ENCODE assay signal across 18 mouse cellular contexts in genomic region chr1:34052422-34052821, GRCm38 (mm10).
DNase-seq lines count a peak whose midpoint lies in the region; ATAC-seq and TF ChIP-seq lines count a peak whose summit lies in the region.
"Had no signal": no experiment of that assay in that cellular context is flagged by ENCODE, and none has a peak within 500 bp of the region (broad histone marks: within the 10 kb centered on the region; RNA-seq: fewer than 3 reads in every experiment).

No protein-coding gene starts in this region.

- H3K9me3 ChIP-seq in heart, embryonic 14.5 days (ENCODE audit: control insufficient read depth, low read length): no peaks in the 10 kb centered on the region
- H3K9me3 ChIP-seq in midbrain, embryonic 11.5 days (ENCODE audit: control insufficient read depth, low read length): no peaks in the 10 kb centered on the region
- no peaks in the 10 kb centered on the region for H3K9me3 ChIP-seq in midbrain, embryonic 15.5 days
- no peaks in the 10 kb centered on the region for H3K9me3 ChIP-seq in liver, postnatal 0 days (ENCODE audit: low read length)
- H3K9me3 ChIP-seq: hindbrain, embryonic 13.5 days; intestine, embryonic 15.5 days; limb, embryonic 13.5 days had no signal

- intact Hi-C loops in heart, postnatal 25 days (cut with DNase I): loop anchor here (5.0 kb wide), 1 partner anchor 40 kb away; no protein-coding TSS in a partner anchor

- H3K9ac ChIP-seq in heart, embryonic 14.5 days (ENCODE audit: low read length): no peak overlapping the region
- no peak overlapping the region for H3K9ac ChIP-seq in midbrain, embryonic 11.5 days (ENCODE audit: low read length)
- no peak overlapping the region for H3K9ac ChIP-seq in midbrain, embryonic 15.5 days
- H3K9ac ChIP-seq in liver, postnatal 0 days (replicated peaks): no peak overlapping the region
- H3K9ac ChIP-seq: hindbrain, embryonic 13.5 days; intestine, embryonic 15.5 days; limb, embryonic 13.5 days had no signal

- peaks cover 18 to 40% of the 10 kb centered on the region in 2 experiments for H3K4me1 ChIP-seq in heart, embryonic 14.5 days (ENCODE audit: control insufficient read depth in 2 of 2, insufficient read depth in 2 of 2, low read length in 2 of 2)
- no peaks in the 10 kb centered on the region for H3K4me1 ChIP-seq in midbrain, embryonic 11.5 days (ENCODE audit: control insufficient read depth, insufficient read depth, low read length)
- peaks cover 13% of the 10 kb centered on the region for H3K4me1 ChIP-seq in midbrain, embryonic 15.5 days
- peaks cover 10% of the 10 kb centered on the region for H3K4me1 ChIP-seq in liver, postnatal 0 days (ENCODE audit: insufficient read depth)
- H3K4me1 ChIP-seq: intestine, embryonic 15.5 days had no signal

- 50% methylated on average over 5 of the region's 5 CpGs for WGBS in heart, embryonic 14.5 days
- WGBS in midbrain, embryonic 11.5 days: 74% methylated on average over 5 of the region's 5 CpGs
- 65% methylated on average over 5 of the region's 5 CpGs for WGBS in midbrain, embryonic 15.5 days
- 70% methylated on average over 5 of the region's 5 CpGs for WGBS in liver, postnatal 0 days (ENCODE audit: insufficient replicate concordance)

- TF ChIP-seq CTCF in liver, postnatal 0 days (IDR thresholded peaks at IDR 0.05; ENCODE audit: low read depth): no peak

- H3K36me3 ChIP-seq in heart, embryonic 14.5 days (ENCODE audit: control insufficient read depth, insufficient read depth, low read length): no peaks in the 10 kb centered on the region
- H3K36me3 ChIP-seq in midbrain, embryonic 11.5 days (ENCODE audit: control insufficient read depth, insufficient read depth, low read length): no peaks in the 10 kb centered on the region
- no peaks in the 10 kb centered on the region for H3K36me3 ChIP-seq in midbrain, embryonic 15.5 days (replicated peaks)
- H3K36me3 ChIP-seq in liver, postnatal 0 days (replicated peaks; ENCODE audit: insufficient read depth, low read length): no peaks in the 10 kb centered on the region
- H3K36me3 ChIP-seq: hindbrain, embryonic 13.5 days; intestine, embryonic 15.5 days; limb, embryonic 13.5 days had no signal

- no peak overlapping the region for H3K4me3 ChIP-seq in heart, embryonic 14.5 days (ENCODE audit: control insufficient read depth in 1 of 2, insufficient read depth in 1 of 2, low read depth in 1 of 2, low read length in 2 of 2)
- H3K4me3 ChIP-seq in midbrain, embryonic 11.5 days (ENCODE audit: low read depth, low read length): no peak overlapping the region
- H3K4me3 ChIP-seq in midbrain, embryonic 15.5 days: no peak overlapping the region
- H3K4me3 ChIP-seq in liver, postnatal 0 days (ENCODE audit: low read depth, low read length): no peak overlapping the region
- H3K4me3 ChIP-seq: hindbrain, embryonic 13.5 days; intestine, embryonic 15.5 days; limb, embryonic 13.5 days had no signal

- DNase-seq in embryo, embryonic 11 days: peak; percentile 26
- no peak for DNase-seq in embryo, embryonic 10 days (ENCODE audit: low spot score)
- no peak for DNase-seq in heart, postnatal 25 days (ENCODE audit: low spot score)
- peak; percentile 64 for DNase-seq in midbrain, embryonic 11.5 days (ENCODE audit: low spot score, missing footprints)
- DNase-seq in liver, postnatal 0 days: no peak
- DNase-seq in cerebellum, adult 11-12 months: no peak
- DNase-seq: adrenal gland, adult 2 months; cerebellum, postnatal 14 days; gastrocnemius, postnatal 25 days; kidney, postnatal 10 days; spleen, adult 18-20 months; thymus, adult 18-20 months had no signal

- H3K27ac ChIP-seq in heart, embryonic 14.5 days (replicated peaks in 1 of 2; ENCODE audit: control insufficient read depth in 1 of 2, insufficient read depth in 1 of 2, low read depth in 2 of 2, low read length in 2 of 2): 0 out of 4 replicates have a peak overlapping the region, but pooled peaks of 1 of the 2 experiments have one; percentile 6
- no peak overlapping the region for H3K27ac ChIP-seq in midbrain, embryonic 11.5 days (ENCODE audit: low read depth, low read length)
- H3K27ac ChIP-seq in midbrain, embryonic 15.5 days: no peak overlapping the region
- H3K27ac ChIP-seq in liver, postnatal 0 days (ENCODE audit: low read depth): peak overlapping the region; percentile 70
- H3K27ac ChIP-seq: hindbrain, embryonic 13.5 days; intestine, embryonic 15.5 days; limb, embryonic 13.5 days had no signal

- peak overlapping the region; percentile 35 for H3K4me2 ChIP-seq in heart, embryonic 14.5 days (ENCODE audit: low read length)
- H3K4me2 ChIP-seq in midbrain, embryonic 11.5 days: no peak overlapping the region
- H3K4me2 ChIP-seq in midbrain, embryonic 15.5 days: no peak overlapping the region
- H3K4me2 ChIP-seq in liver, postnatal 0 days (ENCODE audit: low read depth, low read length): no peak overlapping the region
- H3K4me2 ChIP-seq: hindbrain, embryonic 13.5 days; intestine, embryonic 15.5 days; limb, embryonic 13.5 days had no signal

- ATAC-seq in heart, embryonic 14.5 days (ENCODE audit: insufficient number of reproducible peaks, insufficient read depth, low FRiP score, low read depth): no peak
- no peak for ATAC-seq in midbrain, embryonic 11.5 days (ENCODE audit: low FRiP score)
- ATAC-seq in midbrain, embryonic 15.5 days (replicated peaks): no peak
- peak; percentile 66 for ATAC-seq in liver, postnatal 0 days
- ATAC-seq: intestine, embryonic 15.5 days; midbrain, embryonic 16.5 days had no signal

- 0 out of 2 replicates have a peak, but pooled peaks have one; percentile 32 for TF ChIP-seq EP300 in liver, postnatal 0 days (IDR thresholded peaks at IDR 0.05; ENCODE audit: low read depth)

- no peaks in the 10 kb centered on the region for H3K27me3 ChIP-seq in heart, embryonic 14.5 days (ENCODE audit: control insufficient read depth, insufficient read depth, low read length)
- no peaks in the 10 kb centered on the region for H3K27me3 ChIP-seq in midbrain, embryonic 11.5 days (ENCODE audit: control insufficient read depth, insufficient read depth, low read length)
- no peaks in the 10 kb centered on the region for H3K27me3 ChIP-seq in midbrain, embryonic 15.5 days (replicated peaks)
- no peaks in the 10 kb centered on the region for H3K27me3 ChIP-seq in liver, postnatal 0 days (ENCODE audit: insufficient read depth, low read length)
- H3K27me3 ChIP-seq: hindbrain, embryonic 13.5 days; intestine, embryonic 15.5 days; limb, embryonic 13.5 days had no signal

Comparison
In these comparisons a context has a peak if more than half of its experiments do, and no peak if none do; other contexts are left out.
1. DNase-seq: peak in embryo, embryonic 11 days (single experiment) and midbrain, embryonic 11.5 days (single experiment); none in embryo, embryonic 10 days (single experiment), heart, postnatal 25 days (single experiment), liver, postnatal 0 days (single experiment) and cerebellum, adult 11-12 months (single experiment).